Mouse (Mus musculus) thymus, adult 2 months (tissue): Measurements from ENCODE around the gene Map6.
A peak's percentile ranks its signal among the peaks of the same experiment; 100 is the strongest.

Source experiments
- CTCF ChIP-seq: fragments of 200-500 bp; IDR thresholded peaks from 2 replicates; pipeline ENCODE4 v1.5.1; 2012; ENCODE audit warnings: mild to moderate bottlenecking, control low read depth, low read length, moderate library complexity, borderline replicate concordance; ENCODE audit not compliant: control insufficient read depth, poor library complexity, insufficient read depth; ENCODE audit errors: extremely low read depth
- POLR2A ChIP-seq: fragments of 200-500 bp; IDR thresholded peaks from 2 replicates; pipeline ENCODE4 v1.6.1; 2012; ENCODE audit warnings: mild to moderate bottlenecking, low read length, control low read depth, moderate library complexity; ENCODE audit not compliant: control insufficient read depth, poor library complexity, insufficient read depth; ENCODE audit errors: extremely low read depth

- TF ChIP-seq POLR2A (no peak), CTCF (0 out of 2 replicates have a peak, but pooled peaks have one; percentile 24)
Observed at GRCm38 (mm10) chr7:99232571-99232970, 34.7 kb upstream of the Map6 start.
